Mouse (Mus musculus): ENCODE data around the gene Ckap5.
"Not testable (repeated sequence)": the region's sequence is repeated elsewhere in the genome, so short reads cannot be mapped to it uniquely, and the experiment has no call there.

Ckap5 gene

DNA sequence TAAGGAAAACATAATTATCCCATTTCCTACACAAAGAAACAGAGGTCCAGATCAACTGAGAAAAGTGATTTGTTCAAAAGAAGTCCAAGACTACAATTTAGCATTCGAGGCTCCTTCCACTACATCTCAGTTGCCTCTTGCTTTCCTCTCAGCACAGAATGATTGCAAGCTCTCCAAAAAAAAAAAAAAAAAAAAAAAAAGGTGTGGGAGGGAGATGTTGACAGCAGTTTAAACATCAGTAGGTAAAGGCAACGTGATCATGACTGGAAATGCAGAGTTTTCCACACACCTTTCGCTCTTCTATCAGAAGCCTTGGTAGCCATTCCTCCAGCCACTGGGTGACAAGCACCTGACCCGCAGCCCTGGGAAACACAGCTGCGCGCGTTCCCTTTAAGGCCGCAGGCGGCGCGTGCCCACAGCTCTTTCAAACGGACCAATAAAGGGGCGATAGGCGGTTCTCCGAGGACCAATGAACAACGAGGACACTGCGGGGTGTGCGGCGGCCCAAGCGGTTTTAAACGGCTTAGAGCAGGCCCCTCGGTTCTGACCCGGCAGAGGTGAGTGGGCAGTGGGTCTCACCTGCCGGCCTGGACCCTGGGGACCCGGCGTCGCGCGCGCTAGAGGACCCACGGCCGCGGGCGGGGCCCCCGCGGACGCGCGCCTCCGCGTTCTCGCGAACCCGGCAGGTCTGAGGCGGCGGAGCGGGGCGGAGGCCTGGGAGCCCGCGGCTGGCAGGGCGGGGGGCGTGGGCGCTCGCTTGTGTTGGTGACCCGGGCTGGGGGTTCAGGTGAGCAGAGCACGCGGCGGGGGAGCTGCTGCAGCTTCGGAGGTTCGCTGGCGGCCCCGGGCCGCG is at the start of gene Ckap5:
TSS of gene Ckap5 (plus strand) at position 469 of the 853 bp plus-strand sequence.
- peak; percentile 94 for DNase-seq

DNA sequence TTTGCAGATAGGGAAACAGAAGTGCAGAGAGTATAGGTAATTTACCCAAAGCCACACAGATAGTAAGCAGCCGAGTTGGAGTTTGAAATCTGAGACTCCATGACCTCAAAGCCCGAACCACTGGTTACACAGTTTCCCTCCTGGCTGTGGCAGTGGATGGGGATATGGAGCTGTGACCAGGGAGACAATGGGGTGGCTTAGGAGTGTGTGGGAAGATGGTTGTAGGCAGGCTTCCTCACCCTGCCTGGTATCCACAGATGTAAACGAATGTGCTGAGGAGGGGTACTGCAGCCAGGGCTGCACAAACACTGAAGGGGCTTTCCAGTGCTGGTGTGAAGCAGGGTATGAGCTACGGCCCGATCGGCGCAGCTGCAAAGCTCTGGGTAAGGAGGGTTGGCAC is 49.7 kb upstream of the Ckap5 start:
- DNase-seq: no peak

DNA sequence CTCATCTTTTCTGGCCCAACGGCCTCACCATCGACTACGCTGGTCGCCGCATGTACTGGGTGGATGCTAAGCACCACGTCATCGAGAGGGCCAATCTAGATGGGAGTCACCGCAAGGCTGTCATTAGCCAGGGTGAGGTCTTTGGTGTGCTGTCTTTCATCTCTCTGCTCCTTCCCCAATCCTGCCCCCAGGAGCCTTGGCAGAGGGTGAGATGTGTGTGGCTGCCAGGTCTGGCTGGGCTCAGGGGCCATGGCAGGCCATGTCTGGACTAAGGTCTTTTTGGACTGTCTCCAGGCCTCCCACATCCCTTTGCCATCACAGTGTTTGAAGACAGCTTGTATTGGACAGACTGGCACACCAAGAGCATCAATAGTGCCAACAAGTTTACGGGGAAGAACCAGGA is 46.2 kb upstream of the Ckap5 start:
- no peak for DNase-seq

DNA sequence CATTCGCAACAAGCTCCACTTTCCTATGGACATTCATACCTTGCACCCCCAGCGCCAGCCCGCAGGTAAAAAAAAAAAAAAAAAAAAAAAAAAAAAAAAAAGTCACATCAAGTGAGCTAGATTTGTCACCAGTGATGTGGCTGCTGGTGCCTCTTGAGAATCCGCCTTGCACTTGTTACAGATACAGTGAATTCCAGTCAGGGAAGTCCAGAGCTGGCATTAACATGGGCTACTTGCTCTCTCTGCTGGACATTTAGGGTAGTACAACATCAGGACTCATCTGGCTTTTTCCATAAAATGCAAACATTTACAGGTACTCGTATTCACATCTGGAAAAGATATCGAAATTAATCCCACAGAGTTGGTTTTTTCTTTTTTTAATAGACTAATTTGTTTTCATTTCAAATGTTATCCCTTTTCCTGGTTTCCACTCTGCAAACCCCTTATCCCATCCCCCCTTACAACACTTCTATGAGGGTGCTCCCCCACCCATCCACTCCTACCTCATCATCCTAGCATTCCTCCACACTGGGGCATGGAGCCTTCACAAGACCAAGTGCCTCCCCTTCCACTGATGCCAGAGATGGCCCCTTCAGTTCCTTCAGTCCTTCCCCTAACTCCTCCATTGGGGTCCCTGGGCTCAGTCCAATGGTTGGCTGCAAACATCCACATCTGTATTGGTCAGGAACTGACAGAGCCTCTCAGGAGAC is 45.6 kb upstream of the Ckap5 start:
- peak; percentile 72 for DNase-seq

DNA sequence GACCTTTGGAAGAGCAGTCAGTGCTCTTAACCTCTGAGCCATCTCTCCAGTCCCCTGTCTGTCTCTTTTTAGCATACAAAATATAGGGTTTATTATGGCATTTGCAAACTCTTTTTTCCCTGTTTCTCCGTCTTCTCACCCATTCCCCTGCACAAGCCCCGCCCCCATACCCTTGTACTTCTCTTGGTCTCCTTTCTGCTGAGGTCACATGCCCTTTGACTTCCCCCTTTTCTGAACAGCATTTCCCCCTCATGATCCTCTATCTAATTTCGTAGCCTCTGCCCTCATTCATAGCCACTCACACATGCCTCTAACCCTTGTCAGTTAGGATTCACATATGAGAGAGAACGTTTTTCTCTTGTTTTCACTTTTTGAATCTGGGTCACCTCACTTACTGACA is 41.9 kb upstream of the Ckap5 start:
- peak; percentile 34 for DNase-seq

DNA sequence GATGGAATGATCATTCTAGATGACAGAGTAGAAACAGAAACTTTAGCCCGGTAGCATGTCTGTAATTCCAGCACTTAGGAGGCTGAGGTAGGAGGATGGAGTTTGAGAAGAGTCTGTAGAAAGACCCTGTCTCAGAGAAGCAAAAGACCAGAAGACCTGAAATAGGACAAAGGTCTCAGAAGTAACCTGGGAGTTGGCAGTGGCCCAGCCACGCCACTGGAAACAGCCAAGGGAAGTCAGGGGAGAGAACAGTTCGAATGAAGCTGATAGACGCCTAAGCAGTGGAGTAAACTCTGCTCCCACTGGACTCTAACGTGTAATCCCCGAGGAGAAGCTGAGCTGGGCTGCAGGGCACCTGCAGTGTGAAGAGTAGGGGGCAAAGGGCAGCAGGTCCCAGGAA is 41.3 kb upstream of the Ckap5 start:
- DNase-seq: no peak

DNA sequence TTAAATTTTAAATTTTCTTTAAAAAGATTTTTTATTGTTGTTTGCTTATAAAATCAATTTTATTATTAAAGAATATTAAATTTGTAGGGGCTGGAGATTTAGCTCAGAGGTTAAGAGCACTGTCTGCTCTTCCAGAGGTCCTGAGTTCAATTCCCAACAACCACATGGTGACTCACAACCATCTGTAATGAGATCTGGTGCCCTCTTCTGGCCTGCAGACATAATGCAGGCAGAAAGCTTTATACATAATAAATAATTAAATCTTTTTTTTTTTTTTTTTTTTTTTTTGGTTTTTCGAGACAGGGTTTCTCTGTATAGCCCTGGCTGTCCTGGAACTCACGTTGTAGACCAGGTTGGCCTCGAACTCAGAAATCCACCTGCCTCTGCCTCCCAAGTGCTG is 39.3 kb upstream of the Ckap5 start:
- peak; percentile 51 for DNase-seq

DNA sequence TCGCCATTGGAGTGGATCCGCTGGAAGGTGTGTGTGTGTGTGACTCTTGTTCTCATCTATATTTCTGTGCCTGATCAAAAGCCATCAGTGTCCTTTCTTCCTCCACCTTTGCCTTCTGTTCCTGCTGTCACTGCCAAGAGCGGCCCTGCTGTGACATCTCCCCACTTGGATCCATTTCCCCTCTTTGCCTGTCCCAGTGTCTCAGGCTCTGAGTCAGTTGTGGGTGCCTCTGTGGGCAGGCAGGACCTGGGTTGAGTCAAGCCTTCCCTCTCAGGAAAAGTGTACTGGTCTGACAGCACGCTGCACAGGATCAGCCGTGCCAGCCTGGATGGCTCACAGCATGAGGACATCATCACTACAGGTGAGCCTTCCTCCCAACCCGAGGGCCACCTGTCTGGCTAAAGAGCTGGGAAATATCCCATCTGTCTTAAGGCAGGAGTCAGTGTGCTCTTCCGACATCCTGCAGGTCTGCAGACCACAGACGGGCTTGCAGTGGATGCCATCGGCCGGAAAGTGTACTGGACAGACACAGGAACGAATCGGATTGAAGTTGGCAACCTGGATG is 34.4 kb upstream of the Ckap5 start:
- no peak for DNase-seq

DNA sequence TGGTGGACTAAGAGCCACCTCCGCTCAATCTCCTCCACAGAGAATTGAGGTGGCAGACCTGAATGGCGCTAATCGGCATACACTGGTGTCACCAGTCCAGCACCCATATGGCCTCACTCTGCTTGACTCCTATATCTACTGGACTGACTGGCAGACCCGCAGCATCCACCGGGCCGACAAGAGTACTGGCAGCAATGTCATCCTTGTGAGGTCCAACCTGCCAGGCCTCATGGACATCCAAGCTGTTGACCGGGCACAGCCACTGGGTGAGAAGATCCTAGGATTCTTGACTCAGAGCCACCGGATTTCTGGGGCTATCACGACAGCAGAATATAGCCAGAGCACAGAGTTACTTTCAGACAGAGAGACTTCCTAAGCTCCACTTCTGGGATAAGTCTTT is 32.6 kb upstream of the Ckap5 start:
- DNase-seq: no peak

DNA sequence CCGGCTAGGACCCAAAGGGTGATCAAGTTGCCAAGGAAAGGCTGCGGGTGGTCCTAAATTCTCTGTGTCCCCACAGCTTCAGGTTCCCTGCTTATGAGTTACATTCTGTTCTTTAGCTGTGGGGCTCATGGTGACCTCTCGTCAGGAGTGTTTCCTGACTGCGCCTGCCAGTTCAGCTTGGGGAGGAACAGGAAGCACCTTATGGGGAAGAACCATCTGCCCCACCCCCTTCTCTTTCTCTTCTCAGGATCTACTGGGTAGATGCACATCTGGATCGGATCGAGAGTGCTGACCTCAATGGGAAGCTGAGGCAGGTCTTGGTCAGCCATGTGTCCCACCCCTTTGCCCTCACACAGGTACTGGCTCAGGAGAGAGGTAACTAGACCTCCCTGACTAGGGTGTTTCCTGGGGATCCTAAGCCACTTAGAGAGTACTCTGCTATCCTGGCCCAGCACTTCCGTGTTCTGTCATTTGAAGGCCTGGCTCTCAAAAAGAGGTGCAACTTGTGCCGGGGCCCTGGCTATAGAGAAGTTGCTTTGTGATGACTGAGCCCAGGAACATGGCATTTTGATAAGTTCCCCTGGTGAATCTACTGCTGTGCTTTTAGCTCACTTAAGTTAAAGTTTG is 28.4 kb upstream of the Ckap5 start:
- DNase-seq: no peak

DNA sequence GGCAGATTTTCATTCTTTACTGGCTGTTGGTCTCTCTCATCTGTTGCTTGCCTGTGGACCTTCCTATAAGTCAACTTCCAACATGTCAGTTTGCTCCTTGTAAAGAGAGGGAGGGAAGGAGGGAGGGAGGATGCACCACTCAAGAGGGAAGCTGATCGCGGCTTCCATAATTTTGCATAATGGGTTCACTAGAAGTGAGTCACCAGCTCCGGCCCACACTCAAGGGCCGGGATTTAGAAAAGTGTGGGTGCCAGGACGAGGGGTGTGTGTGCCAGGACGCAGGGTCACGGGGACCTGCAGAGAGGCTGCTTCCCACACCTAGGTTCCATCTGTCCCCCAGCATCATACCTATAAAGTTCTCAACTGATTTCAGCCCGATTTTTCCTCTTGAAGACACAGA is 18.5 kb upstream of the Ckap5 start:
- no peak for DNase-seq

DNA sequence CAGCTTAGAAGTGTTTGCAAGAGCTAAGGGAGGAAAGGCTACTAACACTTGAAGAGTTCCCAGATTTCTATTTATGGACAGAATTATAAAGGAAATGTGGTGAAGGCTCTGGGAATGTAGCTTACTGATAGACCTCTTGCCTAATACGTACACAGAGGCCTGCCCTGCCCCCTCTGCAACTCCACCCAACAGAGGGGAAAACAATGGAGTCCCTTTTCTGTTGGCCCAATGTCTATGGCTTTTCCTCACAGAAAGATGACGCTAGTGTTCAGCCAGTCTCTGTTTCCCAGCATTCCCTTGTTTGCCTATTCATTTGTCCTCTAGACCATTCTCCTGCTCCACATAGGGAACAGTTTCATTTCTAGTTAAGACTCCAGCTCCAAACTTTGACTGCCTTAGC is 9.4 kb upstream of the Ckap5 start:
- DNase-seq: peak; percentile 73

DNA sequence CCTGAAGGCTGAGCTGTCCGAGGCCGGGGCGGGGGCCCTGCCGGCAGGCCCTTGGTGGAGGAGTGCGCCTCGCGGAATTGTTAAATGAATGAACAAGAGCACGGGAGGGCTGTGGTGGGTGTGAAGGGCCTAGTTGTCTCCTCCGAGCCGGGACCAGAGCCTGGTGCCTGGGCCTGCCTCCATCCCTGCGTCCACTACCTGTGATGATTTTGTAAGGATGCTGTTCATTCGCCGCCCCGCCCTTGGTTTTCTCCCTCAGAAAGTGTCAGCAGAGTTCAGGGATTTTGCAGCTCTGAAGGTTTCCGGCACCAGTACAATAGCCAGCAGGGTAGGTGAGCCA is 555 bp downstream of the Ckap5 start:
- DNase-seq: no peak

DNA sequence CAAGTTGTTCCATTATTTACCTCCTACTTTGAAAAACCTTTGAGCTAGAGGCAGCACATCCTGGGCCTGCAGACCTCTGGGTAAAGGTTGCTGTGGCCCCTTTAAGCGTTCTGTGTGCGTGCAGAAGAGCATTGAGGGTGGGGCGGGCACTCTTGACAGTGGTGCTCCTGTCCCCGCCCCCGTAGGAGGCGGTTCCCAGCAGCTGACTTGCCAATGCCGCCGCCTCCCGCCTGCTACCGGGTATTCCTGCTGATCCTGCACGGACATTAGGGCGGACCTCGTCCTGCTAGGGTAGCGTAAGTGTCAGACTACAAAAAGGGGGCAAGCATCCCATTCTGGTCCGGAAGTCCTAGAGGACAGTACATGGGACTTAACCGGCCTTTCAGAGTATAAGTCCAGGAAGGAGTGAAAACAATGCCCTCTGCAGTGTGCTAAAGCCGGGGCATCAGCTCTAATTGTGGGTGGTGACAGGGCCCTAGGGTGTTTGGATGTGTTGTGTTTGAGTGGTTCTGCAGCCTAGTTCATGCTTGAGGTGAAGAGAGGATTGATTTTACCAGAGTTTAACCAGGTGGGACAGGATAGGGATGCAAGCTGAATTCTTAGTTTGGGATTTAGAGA is 11.1 kb downstream of the Ckap5 start:
- peak; percentile 84 for DNase-seq

DNA sequence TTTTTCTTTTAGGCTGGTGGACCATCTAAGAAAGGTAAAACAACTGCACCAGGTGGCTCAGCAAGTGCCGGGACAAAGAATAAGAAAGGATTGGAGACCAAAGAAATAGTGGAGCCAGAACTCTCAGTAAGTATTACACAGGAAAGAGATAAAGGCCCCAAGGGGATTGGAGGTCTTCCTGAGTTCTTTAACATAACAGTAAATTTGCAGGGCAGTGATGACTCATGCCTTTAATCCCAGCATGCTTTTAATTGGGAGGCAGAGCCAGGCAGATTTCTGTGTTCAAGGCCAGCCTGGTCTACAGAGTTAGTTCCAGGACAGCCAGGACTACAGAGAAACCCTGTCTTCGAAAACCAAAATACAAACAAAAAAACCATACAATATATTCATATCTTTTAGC is 41.6 kb downstream of the Ckap5 start:
- DNase-seq: no peak

DNA sequence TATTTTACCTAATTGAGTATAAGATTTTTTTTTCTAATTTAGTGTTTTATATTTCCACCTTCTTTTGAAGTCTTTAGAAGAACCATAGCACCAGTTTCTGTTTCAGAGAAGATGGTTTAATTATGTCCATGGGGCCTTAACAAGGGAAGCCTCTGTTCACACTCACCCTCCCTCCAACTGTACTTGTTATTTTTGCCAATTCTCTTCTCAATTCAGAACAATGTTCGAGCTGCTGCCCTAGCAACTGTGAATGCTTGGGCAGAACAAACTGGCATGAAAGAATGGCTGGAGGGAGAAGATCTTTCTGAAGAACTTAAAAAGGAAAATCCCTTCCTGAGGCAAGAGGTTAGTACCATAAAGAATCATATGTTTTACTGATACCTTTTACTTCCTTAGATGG is 54.3 kb downstream of the Ckap5 start:
- peak; percentile 57 for DNase-seq

DNA sequence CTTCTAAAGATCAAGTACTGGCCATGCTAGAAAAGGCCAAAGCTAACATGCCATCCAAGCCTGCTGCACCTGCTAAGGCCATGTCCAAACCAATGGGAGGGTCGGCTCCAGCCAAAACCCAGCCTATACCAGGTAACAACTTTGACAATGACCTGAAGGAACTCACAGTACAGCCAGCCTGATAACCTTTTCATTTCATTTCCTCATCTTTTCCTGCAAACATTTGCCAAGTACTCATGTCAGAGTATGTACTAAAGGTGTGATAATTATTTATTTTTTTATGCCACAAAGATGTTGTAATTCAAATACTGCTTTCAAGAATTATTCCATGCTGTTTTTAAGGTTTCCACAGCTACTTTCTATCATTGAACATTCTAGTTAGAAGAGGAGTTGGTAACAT is 59.7 kb downstream of the Ckap5 start:
- no peak for DNase-seq

DNA sequence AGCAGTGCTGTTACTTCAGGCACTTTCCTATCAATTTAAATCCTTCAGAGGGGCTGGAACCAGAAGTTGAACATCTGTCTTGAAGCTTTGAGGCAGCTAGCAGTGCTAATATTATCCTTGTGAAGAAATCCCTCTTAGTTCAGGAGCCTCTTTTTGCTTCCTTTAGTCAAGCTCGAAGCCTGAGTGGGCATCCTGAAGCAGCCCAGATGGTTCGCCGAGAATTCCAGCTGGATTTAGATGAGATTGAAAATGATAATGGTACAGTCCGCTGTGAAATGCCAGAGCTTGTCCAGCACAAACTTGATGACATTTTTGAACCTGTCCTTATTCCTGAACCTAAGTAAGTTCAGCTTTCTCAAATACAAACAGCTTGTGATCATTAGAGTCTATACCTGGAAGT is 73.9 kb downstream of the Ckap5 start:
- peak; percentile 27 for DNase-seq

DNA sequence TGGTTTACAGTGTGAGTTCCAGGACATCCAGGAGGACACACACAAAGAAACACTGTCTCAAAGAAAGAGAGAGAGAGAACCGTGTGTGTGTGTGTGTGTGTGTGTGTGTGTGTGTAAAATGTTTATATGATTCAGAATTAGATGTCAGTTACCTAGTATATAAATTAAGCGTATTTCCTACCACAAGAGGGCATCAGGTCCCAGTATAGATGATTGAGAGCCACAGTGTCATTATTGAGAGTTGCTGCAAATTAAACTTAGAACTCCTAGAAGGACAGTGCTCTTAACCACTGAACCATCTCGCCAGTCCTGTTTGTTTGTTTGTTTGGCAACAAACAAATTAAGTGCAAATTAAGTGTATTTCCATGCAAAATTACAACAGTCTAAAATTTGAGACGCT is 75.8 kb downstream of the Ckap5 start:
- DNase-seq: no peak

DNA sequence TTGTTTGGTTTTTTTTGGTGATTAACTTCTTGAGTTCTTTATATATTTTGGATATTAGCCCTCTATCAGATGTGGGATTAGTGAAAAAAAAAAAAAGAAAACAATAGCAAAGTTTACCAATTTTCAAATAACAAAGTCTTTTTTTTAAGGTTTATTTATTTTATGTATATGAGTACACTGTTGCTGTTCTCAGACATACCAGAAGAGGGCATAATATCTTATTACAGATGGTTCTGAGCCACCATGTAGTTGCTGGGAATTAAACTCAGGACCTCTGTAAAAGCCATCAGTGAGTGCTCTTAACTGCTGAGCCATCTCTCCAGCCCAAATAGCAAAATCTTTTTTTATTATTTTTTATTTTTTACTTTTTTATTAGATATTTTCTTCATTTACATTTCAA is 82.8 kb downstream of the Ckap5 start:
- DNase-seq: not testable (repeated sequence)

DNA sequence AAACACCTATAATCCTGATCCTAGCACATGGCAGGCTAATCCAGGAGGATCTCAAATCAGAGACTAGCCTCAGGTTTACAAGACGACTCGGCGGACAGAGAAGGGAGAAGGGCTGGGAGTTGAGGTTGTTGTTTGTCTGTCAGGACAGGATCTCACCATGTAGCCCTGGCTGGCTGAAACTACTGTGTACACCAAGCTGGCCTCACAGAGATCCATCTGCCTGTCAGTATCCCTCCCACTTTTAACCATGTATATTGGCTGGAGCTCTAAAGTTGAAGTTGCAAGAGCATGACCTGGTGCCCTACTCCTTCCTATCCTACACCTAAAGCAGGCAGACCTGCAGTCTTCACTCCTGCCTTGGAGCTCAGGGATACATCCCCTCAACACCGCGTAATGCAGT is 95.8 kb downstream of the Ckap5 start:
- DNase-seq: no peak

DNA sequence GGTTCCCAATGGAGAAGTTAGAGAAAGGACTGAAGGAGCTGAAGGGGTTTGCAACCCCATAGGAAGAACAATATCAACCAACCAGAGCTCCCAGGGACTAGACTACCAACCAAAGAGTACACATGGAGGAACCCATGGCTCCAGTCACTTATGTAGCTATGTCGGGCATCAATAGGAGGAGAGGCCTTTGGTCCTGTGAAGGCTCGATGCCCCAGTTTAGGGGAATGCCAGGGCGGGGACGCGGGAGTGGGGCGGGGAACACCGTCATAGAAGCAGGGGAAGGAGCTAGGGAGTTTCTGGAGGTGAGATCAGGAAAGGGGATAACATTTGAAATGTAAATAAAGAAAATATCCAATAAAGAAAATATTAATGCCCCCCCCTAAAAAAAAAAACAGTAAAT is 96.8 kb downstream of the Ckap5 start:
- not testable (repeated sequence) for DNase-seq

DNA sequence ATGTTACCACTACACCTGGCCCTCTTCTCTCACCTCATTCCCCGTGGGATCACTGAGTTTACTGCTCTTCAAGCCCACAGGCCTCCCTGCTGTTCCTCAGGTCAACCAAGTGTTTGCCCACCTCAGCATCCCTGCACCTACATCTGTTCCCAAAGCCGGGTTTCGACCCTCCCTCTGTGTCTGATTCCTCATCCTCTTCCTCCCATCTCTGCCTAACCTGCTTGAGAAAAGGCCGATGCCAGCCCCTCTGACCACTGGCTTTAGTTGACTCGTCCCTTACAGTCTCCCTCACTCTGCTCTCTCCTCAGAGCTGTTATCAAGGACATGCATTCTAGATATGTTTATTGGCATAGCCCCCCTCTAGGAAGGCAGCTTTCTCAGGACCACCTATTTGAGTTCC is 100.9 kb downstream of the Ckap5 start:
- no peak for DNase-seq

Data from layer of hippocampus, adult 9-11 months (tissue).